Mouse (Mus musculus): ENCODE measurements around the gene Sh3bp5l.

DNA sequence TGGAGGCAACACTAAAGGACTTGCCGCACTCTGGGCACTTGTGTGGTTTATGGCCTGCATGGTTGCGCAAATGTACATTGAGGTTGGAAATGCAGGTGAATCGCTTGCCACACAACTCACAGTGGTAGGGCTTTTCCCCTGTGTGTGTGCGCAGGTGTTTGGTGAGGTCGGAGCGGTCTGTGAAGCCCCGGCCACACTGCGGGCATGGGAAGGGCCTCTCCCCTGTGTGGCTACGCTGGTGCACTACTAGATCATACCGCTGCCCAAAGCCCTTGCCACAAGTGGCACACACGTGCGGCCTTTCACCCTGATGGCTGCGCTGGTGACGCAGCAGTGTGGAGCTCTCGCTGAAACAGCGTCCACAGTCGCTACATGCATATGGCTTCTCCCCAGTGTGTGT, 14.2 kb upstream of the Sh3bp5l start:
- TF ChIP-seq CTCF (IDR thresholded peaks at IDR 0.05; ENCODE audit: extremely low read depth, insufficient read depth, insufficient read length, insufficient replicate concordance), result no peak
- TF ChIP-seq POLR2A (IDR thresholded peaks at IDR 0.05; ENCODE audit: low read depth, low read length), result no peak

Data from spleen, adult 2 months (tissue).